Mouse (Mus musculus): ENCODE measurements at regions not wholly inside any gene's neighbourhood (a gene's known extent, or its start where the extent isn't known, plus 50 kb on each side); places are given as distances from the start of the nearest gene placed in this dataset.
"Not testable (repeated sequence)": the region's sequence is repeated elsewhere in the genome, so short reads cannot be mapped to it uniquely, and the experiment has no call there.

DNA sequence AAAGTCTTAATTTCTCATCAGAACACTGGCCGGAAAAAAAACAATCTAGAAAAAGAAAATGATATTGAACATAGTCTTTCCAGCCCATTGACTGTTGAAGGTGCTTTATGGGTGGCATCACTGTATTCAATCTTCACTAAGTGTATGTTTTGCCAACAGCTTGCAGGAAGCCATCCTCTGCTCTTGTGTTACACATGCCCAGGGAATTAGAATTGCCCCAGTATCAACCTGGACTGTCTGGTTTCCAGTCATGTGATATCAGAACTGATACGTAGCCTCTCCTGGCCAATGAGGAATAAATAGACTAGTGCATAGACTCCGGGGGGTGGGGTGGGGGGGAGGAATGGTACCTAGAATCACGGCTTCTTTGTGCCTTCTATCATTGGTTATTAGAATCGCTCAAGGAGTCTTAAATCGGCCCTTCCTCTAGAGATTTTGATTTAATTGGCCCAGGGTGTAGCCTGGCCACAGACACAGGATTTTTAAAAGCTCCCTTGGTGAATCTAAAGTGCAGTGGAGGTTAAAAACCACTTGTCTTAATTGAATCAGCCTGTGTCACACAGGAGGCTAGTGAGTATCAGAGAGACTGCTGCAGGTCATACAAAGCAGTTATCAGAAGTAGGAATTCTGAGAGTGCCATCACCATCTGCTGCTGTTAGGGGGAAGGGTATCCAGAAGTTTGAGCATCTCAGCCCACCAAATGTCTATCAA lies 218.0 kb upstream of the Klf3 start:
- no peak for DNase-seq (ENCODE audit: low read depth, low spot score)

DNA sequence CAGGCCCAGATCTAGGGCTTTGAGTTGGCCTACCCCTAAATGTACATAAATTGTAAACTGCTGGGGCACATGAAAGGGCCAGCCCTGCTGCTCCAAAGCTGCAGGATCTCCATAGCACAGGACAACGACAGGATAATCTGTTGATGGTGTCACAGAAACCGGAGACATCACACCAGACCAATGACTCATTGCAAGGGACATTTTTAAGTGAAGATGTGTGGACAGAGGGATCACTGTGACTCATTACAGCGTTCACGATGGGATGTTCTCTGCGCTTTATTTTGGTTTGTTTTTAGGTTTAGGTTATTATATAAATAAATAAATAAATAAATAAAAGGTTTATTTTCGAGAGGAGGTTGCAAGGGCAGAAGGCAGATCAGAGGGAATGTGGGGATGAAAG lies 216.9 kb upstream of the Klf3 start:
- DNase-seq (ENCODE audit: low read depth, low spot score), result no peak

DNA sequence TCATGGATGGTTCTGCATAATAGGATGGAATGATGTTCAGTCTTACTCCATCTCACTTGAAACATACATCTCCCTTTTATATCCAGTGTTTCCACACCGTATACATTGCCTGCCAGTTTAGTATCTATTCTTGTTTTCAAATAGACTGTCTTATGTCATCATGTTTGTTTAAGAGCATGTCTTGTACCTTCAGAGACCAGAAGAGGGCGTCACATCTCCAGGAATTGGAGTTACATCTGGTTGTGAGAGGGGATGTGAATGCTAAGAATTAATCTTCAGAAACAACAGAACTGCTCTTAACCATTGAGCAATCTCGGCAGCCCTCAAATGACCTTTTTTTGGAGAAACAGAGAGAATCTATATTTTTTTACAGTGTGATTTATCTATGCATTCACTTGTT lies 216.3 kb upstream of the Klf3 start:
- no peak for DNase-seq (ENCODE audit: low read depth, low spot score)

DNA sequence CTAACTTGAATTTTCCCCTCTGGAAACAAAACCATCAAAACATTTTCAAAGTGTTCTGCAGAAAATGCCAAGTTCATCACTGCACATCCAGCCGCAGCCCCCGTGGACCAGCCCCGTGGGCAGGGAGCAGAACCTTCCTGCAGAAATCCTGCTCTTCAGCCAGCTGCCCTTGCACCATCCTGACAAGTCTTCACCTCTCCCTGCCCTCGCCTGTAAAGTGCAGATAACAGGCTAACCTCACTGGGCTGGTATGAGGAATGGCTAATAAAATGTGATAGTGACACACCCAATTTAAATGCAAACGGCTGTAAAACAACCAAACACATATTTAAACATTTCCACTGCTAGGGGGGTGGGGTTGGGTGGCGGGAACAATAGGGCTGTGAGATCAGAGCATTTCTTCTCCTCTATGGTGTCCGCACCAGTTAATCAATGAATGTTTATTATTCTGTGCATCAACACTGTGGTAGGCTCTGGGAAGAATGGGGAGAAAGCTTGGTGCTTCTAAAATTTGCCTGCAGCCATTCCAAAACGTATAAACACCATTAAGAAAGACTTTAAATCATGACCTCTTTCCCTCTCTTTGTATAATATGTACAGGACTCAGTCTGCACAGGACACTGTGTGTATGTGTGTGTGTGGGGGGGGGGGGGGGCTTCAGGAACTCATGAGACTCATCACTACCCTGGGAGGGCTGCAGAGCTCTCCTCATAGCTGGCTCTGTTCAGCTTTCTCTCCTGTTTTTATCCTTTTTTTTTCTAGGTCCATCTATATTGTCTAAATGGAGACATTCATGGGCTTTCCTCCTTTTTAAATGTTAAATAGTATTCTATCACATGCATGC lies 215.1 kb upstream of the Klf3 start:
- DNase-seq (ENCODE audit: low read depth, low spot score), result no peak

DNA sequence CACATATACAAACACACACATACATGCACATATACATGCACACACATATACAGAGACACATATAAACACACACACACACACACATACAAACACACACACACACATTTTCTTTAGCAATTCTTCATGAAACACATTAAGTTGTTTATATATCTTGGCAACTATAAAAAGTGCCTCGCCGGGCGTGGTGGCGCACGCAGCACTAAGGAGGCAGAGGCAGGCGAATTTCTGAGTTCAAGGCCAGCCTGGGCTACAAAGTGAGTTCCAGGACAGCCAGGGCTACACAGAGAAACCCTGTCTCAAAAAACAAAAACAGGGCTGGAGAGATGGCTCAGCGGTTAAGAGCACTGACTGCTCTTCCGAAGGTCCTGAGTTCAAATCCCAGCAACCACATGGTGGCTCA lies 214.4 kb upstream of the Klf3 start:
- DNase-seq (ENCODE audit: low read depth, low spot score), result not testable (repeated sequence)

DNA sequence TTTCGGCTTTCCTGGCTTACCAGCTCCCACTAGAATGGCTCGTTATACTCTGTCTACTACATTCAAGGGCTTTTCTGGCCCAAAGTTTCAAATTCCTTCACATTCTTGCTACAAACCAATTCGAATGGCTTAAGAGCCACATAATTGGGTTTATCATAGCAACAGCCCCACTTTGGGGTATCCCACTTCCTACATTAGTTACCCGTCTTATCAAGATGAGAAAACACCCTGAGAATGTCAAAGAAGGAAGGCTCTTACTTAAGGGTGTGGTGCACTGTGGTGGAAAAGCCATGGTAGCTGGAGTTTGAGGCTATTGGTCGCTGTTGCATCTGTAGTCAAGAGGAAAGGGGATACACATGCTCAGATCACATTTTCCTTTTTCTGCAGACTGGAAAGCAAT lies 213.2 kb upstream of the Klf3 start:
- DNase-seq (ENCODE audit: low read depth, low spot score), result no peak

DNA sequence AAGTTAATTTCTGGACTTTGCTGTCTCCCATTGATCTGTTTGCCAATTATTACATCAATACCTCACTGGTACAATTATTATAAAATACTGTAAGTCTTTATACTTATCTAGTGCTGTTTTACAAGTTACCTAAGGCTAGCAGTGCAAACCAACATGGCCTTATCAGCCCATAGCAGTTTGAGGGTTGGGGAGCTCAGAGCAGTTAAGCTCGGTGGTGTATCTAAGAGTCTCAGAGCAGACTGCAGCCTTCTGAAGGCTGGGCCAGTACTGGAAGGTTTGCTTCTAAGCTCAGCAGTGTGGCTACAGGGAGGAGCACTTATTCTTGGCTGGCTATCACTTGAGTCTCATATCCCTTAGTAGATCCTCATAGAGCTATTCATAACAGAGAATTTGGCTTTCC lies 212.4 kb upstream of the Klf3 start:
- DNase-seq (ENCODE audit: low read depth, low spot score), result no peak

DNA sequence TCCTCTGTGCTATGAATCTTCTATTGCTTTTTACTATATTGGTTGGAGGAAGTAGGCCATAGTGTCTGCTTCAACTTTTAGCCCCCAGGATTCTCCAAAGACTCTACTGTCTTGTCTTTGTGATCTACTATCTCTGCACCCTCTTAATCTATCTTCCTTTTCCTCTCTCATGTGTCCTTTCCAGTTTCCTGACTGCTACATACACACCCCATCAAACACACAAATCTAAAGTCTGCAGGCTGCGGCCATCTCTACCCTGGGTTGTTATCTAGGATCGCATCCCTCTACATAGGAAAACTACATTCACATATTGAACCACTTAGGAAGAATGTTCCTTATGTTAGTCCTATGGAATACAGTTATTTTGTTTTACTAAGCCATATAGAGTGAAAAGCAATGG lies 211.4 kb upstream of the Klf3 start:
- DNase-seq (ENCODE audit: low read depth, low spot score), result no peak

DNA sequence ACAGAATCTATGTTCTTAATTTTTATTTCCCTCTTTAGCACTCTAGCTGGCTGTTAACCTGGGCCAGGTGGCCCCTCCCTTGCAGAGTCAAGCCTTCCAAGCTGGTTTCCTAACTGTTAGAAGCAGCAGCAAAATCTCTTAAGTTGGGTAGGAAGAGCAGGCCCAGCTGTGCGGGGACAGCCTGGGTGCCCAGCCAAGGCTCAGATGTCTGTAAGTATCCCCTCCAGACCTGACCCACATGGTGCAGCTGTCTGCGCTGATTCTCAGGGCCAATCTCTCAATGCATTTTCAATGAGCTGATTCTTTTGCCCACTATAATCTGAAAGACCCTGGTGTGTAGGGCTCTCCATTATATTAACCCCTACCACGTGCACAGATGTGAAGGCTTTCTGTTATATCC lies 208.0 kb upstream of the Klf3 start:
- no peak for DNase-seq (ENCODE audit: low read depth, low spot score)

DNA sequence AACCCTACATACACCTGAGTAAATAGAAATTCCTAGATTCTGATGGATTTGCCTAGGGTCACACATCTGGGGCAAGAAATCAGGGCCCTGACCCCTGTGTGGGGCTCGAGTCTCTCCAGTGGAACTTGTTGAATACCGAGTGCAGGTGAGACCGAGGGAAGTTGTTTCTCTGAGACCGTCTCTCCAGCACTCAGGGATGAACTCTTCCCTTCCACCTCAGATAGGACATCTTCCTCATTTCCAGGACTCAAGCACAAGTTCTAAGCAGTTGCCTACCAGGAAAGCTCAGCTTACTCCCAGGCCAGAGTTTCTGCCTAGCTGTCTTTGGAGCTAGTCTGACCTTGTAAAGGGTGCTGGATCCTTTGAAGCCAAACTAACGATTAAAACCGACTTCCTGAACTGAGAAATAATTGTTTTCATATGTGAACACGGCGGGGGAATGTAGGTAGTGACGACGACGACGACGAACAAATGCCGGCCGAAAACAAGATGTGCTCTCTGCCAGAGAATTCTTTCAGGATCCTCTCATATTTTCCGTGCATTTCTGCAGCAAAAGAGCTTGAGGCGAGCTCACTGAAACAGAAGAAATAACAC lies 207.3 kb upstream of the Klf3 start:
- DNase-seq (ENCODE audit: low read depth, low spot score), result no peak

DNA sequence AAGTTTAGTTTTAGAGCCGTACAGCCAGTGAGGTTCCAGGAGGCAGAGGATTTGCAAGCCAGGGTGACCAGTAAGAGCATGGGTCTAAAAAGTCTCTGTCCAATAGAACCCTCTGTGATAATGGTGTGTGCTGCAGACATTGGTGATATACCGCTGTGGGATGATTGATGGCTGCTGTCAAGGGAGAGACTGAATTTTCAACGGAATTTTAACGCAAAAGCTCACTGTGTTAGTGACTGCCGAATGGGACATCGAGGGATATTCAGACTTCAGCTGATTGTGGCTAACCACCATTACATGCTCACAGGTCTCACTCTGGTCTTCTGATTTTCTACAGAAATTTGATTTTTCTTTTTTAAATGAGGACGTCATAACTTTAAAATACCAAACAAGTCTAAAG lies 206.2 kb upstream of the Klf3 start:
- DNase-seq (ENCODE audit: low read depth, low spot score), result no peak

DNA sequence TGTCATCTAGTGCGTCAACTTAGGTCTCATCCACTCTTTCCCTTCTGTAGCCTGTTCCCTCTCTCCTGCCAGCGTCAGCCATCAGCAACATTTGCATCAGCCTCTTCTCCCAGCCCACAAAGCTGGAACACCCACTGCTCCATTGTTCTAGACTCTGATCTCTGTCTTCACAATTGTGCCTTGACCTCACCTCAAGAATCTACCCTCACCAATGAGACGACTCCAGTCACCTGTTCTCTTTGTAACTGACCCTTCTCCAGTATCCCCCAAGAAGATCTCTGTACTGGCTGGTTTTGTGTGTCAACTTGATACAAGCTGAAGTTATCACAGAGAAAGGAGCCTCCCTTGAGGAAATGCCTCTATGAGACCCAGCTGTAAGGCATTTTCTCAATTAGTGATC lies 205.7 kb upstream of the Klf3 start:
- no peak for DNase-seq (ENCODE audit: low read depth, low spot score)

DNA sequence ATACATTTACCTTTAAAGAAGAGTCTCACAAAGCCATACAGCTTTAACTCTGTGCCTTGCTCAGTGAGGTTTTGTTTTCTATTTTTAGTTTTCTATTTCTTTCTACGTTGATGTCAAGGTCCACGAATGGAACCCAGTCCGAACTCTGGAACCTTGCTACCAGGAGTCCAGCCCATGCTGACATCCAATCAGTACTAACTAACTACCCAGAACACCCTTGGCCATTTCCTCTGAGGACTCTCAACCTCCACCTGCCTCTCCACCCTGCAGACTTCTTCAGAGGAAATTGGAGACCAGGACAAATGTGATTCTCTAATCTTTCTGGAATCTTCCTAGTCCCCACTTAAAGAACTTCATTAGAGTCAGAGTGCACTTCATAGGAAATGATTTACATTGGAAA lies 204.6 kb upstream of the Klf3 start:
- no peak for DNase-seq (ENCODE audit: low read depth, low spot score)

DNA sequence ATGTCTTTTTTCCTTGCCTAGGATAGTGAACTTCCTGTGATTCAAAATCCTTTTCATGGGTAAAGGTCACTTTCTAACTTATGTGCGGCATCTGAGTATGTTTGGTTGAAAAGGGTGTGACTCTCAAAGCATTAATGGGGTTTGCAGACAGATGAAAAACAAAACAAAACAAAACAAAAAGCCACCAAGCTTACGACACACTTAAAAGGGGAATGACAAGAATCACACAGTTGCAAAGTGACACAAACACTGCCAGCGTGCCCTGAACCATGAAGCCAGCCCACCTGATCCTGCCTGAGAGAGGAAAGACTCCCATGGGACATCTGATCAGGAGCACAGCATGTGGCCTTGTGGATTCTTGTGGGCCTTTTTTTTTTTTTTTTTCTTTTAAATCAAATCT lies 204.2 kb upstream of the Klf3 start:
- DNase-seq (ENCODE audit: low read depth, low spot score), result no peak

DNA sequence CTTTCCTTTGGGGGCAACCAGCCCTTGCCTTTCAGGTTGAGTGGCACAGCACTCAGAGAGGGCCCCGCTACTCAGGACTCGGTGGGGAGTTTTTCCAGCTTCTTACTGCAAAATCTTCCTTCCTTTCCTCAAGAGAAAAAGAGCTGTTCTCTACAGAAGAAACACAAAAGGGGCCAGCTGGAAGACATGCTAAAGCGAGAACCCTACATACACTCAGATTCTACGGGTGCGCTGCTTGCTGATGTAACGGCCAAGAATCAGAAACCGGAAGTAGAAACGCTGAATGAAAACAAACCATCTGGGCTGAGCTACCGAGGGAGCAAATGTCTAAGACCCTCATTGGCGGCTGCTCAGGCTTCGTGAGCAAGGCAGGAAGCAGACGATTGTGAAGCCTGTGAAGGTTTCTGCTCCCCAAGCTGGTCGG lies 203.3 kb upstream of the Klf3 start:
- no peak for DNase-seq (ENCODE audit: low read depth, low spot score)

DNA sequence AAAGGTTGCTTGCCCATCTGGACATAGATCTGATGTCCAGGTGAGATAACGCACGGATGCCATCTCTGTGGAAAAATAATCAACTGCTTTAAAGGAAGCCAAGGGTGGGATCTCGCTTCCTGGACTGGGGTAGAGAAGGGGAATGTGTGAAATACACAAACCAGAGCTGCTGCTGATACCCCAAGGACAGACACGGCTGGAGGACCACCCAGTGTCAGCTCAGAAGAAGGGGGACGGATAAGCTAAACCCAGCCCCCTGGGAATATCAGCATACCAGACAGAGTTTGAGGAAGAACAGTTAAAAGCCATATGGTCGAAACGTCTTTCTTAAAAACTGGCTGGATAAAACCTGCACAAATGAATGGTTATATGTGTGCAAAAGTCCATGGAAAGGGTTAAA lies 202.8 kb upstream of the Klf3 start:
- DNase-seq (ENCODE audit: low read depth, low spot score), result no peak

DNA sequence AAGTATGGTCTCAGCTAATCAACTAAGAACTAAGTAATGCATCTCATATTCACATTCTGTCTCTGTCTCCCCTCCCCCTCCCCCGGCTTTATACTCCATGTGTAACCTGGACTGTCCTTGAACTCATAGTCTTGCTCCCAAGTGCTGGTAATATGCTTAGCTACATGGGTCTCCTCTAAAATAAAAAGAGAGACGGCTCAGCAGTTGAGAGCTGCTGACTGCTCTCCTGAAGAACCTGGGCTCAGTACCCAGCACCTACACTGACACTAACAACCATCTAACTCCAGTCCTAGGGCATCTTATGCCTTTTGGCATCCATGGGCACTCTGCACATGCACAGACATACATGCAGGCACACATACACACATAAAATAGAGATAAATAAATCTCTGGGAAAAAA lies 202.4 kb upstream of the Klf3 start:
- DNase-seq (ENCODE audit: low read depth, low spot score), result no peak

DNA sequence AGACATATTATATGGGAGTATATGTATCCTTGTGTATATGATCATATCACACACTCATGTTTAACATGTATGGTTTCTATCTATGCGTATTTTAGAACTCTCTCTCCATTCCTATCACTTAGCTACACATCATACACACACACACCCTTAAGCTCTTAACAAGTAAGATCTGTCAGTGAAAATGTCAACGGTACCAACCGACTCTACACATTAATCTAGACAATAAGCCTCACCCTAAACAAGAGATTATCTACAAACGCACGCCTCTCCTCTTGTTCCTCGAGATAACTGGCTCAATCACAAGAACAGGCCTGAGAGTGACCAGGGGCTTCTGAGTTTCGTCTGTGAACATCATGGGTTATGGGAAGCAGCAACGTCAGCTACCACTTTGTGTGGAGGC lies 201.9 kb upstream of the Klf3 start:
- DNase-seq (ENCODE audit: low read depth, low spot score), result no peak

DNA sequence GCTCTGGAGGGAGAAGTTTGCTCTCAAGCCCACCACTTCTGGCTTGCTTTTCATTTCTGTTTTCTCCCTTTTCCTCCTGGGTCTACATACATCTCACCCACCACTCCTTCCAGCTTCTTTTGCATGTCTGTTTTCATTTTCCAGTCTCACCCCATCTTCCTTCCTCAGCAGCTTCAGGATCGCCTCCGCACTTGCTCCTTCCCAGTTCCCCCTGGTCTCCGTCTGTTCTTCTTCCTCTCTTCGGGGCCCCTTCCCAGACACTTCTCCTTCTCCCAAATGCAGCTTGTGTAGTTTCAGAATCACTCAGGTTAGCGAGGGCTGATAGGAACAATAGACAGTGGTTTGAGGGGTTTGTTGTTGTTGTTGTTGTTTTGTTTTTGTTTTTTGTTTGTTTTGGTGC lies 201.4 kb upstream of the Klf3 start:
- no peak for DNase-seq (ENCODE audit: low read depth, low spot score)

DNA sequence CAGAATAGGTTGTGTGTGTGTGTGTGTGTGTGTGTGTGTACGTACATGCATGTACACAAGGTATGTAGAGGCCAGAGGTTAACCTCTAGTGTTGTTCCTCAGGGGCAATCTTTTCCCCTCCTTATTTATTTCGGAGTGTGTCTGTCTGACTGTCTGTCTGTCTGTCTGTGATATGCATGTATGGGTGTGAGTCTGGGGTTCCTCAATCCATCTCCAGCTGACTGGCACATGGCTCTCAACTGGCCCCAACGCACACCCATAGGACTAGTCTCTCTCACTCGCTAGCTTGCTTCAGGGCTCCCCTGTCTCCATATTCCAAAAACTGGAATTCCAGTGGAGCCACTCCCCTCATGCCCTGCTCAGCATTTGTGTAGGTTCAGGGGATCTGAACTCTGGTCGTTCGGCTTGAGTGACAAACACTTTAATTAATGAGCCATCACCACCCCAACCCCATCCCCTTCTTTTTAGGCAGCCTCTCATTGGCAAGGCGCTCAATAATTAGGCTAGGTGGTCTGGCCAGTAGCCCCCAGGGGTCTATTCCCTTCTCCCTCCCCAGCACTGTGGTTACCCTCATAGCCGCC lies 200.7 kb upstream of the Klf3 start:
- no peak for DNase-seq (ENCODE audit: low read depth, low spot score)

DNA sequence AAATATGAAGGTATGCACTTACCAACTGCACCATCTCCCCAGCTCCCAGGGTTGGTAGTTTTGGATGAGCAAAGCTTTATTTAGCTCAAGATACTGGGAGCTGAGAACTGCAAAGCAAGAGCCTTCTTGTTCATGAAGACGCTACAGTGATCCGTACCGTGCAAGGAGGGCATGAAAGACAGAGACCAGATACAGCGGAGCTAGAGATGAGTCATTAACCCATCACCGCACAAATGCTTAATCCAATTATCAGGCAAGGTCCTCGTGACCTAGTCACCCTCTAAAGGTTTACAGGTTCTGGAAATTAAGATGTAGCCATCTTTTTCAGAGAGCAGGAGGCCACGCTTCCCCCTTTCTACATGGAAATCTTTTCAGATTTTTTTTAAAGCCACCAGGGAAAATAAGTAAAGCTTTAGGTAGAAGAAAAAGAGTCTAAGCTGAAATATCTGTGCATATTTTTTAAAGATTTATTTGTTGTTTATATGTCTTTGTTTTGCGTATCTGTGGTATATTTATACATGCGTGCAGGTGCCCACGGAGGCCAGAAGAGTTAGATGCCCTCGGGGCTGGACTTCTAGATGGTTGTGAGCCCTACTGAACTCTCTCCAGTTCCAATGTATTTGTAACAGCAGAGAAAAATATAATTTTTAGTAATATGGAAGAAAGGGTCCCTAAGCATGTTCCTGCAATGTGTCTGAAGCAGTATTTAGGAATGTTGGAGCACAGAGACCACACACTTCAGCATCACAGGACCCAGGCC lies 200.0 kb upstream of the Klf3 start:
- no peak for DNase-seq (ENCODE audit: low read depth, low spot score)

DNA sequence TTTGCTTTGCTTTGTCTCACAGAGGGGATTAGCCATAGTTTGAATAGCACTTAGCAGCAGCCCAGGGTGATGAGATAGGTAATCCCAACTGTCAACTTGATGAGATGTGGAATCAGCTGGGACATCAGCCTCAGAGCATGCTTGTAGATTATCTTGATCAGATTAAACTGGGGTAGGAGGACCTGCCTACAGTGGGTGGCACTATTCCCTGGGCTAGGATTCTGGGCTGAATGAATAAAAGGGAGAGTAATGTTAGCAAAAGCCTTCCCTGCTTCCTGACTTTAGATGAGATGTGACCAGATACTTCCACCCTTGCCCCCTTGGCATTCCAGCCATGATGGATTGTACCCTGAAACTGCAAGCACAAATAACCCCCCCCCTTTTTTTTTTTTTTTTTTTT lies 198.0 kb upstream of the Klf3 start:
- no peak for DNase-seq (ENCODE audit: low read depth, low spot score)

All from embryo, embryonic 11.5 days (tissue).